Comparison of ENCODE assay signal across 33 mouse cellular contexts in genomic region chr16:65315052-65315451, GRCm38 (mm10).
"Had no signal": no experiment of that assay in that cellular context is flagged by ENCODE, and none has a peak within 500 bp of the region (broad histone marks: within the 10 kb centered on the region; RNA-seq: fewer than 3 reads in every experiment).

No protein-coding gene starts in this region.

- DNase-seq: left cerebral cortex, postnatal 4 days; liver; liver, embryonic 13.5 days; liver, postnatal 0 days; lung, adult 18-20 months; lung, adult 2 months; lung, embryonic 14.5 days; lung, postnatal 10 days; lung, postnatal 14 days; lung, postnatal 36 days; lung, postnatal 4 days; midbrain, embryonic 14.5 days had no signal

- ATAC-seq: liver, embryonic 12.5 days; liver, postnatal 0 days; lung, postnatal 0 days; midbrain, embryonic 13.5 days; midbrain, embryonic 15.5 days; midbrain, embryonic 16.5 days had no signal

- H3K36me3 ChIP-seq: limb, embryonic 10.5 days; limb, embryonic 12.5 days; limb, embryonic 13.5 days; limb, embryonic 15.5 days; liver, embryonic 12.5 days; liver, embryonic 13.5 days; liver, embryonic 15.5 days; lung, embryonic 15.5 days; midbrain, embryonic 10.5 days; midbrain, embryonic 12.5 days; midbrain, embryonic 13.5 days; midbrain, embryonic 15.5 days; neural tube, embryonic 12.5 days; neural tube, embryonic 13.5 days had no signal

- H3K27ac ChIP-seq: limb, embryonic 10.5 days; limb, embryonic 12.5 days; limb, embryonic 13.5 days; limb, embryonic 15.5 days; liver, embryonic 12.5 days; liver, embryonic 13.5 days; liver, embryonic 14.5 days; liver, embryonic 15.5 days; lung, embryonic 15.5 days; macrophage; midbrain, embryonic 10.5 days; midbrain, embryonic 12.5 days; midbrain, embryonic 13.5 days; midbrain, embryonic 15.5 days; neural tube, embryonic 12.5 days; neural tube, embryonic 13.5 days had no signal

- H3K27me3 ChIP-seq: limb, embryonic 12.5 days; limb, embryonic 13.5 days; limb, embryonic 15.5 days; liver, embryonic 12.5 days; liver, embryonic 13.5 days; liver, embryonic 15.5 days; lung, embryonic 15.5 days; megakaryocyte, embryonic 14.5 days; midbrain, embryonic 12.5 days; midbrain, embryonic 13.5 days; midbrain, embryonic 15.5 days; neural tube, embryonic 12.5 days; neural tube, embryonic 13.5 days had no signal

- H3K4me2 ChIP-seq: limb, embryonic 12.5 days; limb, embryonic 13.5 days; limb, embryonic 15.5 days; liver, embryonic 11.5 days; liver, embryonic 12.5 days; liver, embryonic 13.5 days; liver, embryonic 15.5 days; lung, embryonic 14.5 days; lung, embryonic 15.5 days; midbrain, embryonic 11.5 days; midbrain, embryonic 12.5 days; midbrain, embryonic 13.5 days; midbrain, embryonic 15.5 days; neural tube, embryonic 12.5 days; neural tube, embryonic 13.5 days had no signal

- H3K9ac ChIP-seq: limb, embryonic 12.5 days; limb, embryonic 13.5 days; limb, embryonic 15.5 days; liver, embryonic 12.5 days; liver, embryonic 13.5 days; liver, embryonic 14.5 days; liver, embryonic 15.5 days; liver, postnatal 0 days; lung, embryonic 14.5 days; lung, embryonic 15.5 days; midbrain, embryonic 12.5 days; midbrain, embryonic 13.5 days; midbrain, embryonic 15.5 days; neural tube, embryonic 12.5 days; neural tube, embryonic 13.5 days had no signal

- H3K9me3 ChIP-seq: limb, embryonic 10.5 days; limb, embryonic 12.5 days; limb, embryonic 13.5 days; limb, embryonic 15.5 days; liver, embryonic 12.5 days; liver, embryonic 13.5 days; liver, embryonic 15.5 days; lung, embryonic 15.5 days; megakaryocyte, embryonic 14.5 days; midbrain, embryonic 10.5 days; midbrain, embryonic 12.5 days; midbrain, embryonic 13.5 days; midbrain, embryonic 15.5 days; neural tube, embryonic 12.5 days; neural tube, embryonic 13.5 days had no signal

- H3K4me3 ChIP-seq: limb, embryonic 10.5 days; limb, embryonic 12.5 days; limb, embryonic 13.5 days; limb, embryonic 15.5 days; liver, embryonic 12.5 days; liver, embryonic 13.5 days; liver, embryonic 15.5 days; lung, embryonic 15.5 days; megakaryocyte, embryonic 14.5 days; midbrain, embryonic 10.5 days; midbrain, embryonic 12.5 days; midbrain, embryonic 13.5 days; midbrain, embryonic 15.5 days; myocyte; neural tube, embryonic 12.5 days; neural tube, embryonic 13.5 days had no signal

- H3K4me1 ChIP-seq: limb, embryonic 10.5 days; limb, embryonic 12.5 days; limb, embryonic 13.5 days; limb, embryonic 15.5 days; liver, embryonic 12.5 days; liver, embryonic 13.5 days; liver, embryonic 15.5 days; lung, embryonic 15.5 days; megakaryocyte, embryonic 14.5 days; midbrain, embryonic 10.5 days; midbrain, embryonic 12.5 days; midbrain, embryonic 13.5 days; midbrain, embryonic 15.5 days; neural tube, embryonic 12.5 days; neural tube, embryonic 13.5 days had no signal
